Mouse (Mus musculus) CH12.LX (cell line): ENCODE results near the gene Gm10320. TPM values are rescaled to one million over a fixed set of nuclear protein-coding genes. Genes with fewer than 3 reads are reported as not detected.

ENCODE experiments used
- DNase-seq: peaks from one replicate; pipeline ENCODE4 v3.0.0-alpha.2; 2013; ENCODE audit errors: extremely low read depth
- H3K27ac ChIP-seq: 2 replicates; pipeline ENCODE4 v1.5.1; 2012; ENCODE audit warnings: low read depth, mild to moderate bottlenecking, control low read depth, moderate library complexity; ENCODE audit not compliant: insufficient read depth
- H3K27me3 ChIP-seq: replicated peaks from 2 replicates; pipeline ENCODE3; 2012; ENCODE audit warnings: inconsistent platforms
- H3K36me3 ChIP-seq, 2 experiments: replicated peaks in 1 of 2; 2 replicates each; pipeline versions ENCODE3 to v1.6.1; 2012; ENCODE audit warnings: inconsistent platforms in 1 of 2, low read length in 1 of 2, mild to moderate bottlenecking in 1 of 2, mixed read lengths in 1 of 2, moderate library complexity in 1 of 2; ENCODE audit not compliant: control insufficient read depth in 1 of 2, insufficient read depth in 1 of 2
- H3K4me1 ChIP-seq, 2 experiments: 2 replicates each; pipeline ENCODE4 v1.6.1; 2012; ENCODE audit warnings: inconsistent platforms in 1 of 2, moderate library complexity in 1 of 2; ENCODE audit not compliant: insufficient read depth in 2 of 2, control insufficient read depth in 1 of 2
- H3K4me2 ChIP-seq: 2 replicates; pipeline ENCODE4 v1.6.1; 2012; ENCODE audit warnings: low read depth, mild to moderate bottlenecking, control low read depth; ENCODE audit not compliant: poor library complexity, insufficient read depth, severe bottlenecking
- H3K4me3 ChIP-seq, 3 experiments: fragments of 150-350 bp in 1 of 3; sonication (generic) in 1 of 3; replicated peaks in 1 of 3; 2 replicates each; pipeline versions ENCODE3 to v1.5.1; 2011 to 2012; ENCODE audit warnings: low read depth in 2 of 3, low read length in 2 of 3, mild to moderate bottlenecking in 2 of 3, moderate library complexity in 2 of 3, control low read depth in 1 of 3, improper control_type of control experiment in 1 of 3, inconsistent platforms in 1 of 3, mixed read lengths in 1 of 3; ENCODE audit not compliant: poor library complexity in 1 of 3
- H3K79me2 ChIP-seq: replicated peaks from 2 replicates; pipeline ENCODE4 v1.6.1; 2012; ENCODE audit warnings: mild to moderate bottlenecking, moderate library complexity; ENCODE audit not compliant: control insufficient read depth, poor library complexity, insufficient read depth, severe bottlenecking; ENCODE audit errors: extremely low read depth
- H3K9ac ChIP-seq: 2 replicates; pipeline ENCODE4 v1.6.1; 2012; ENCODE audit warnings: low read depth, mild to moderate bottlenecking, control low read depth, moderate library complexity; ENCODE audit not compliant: insufficient read depth
- H3K9me3 ChIP-seq: replicated peaks from 2 replicates; pipeline ENCODE3; 2012; ENCODE audit warnings: low read length, inconsistent platforms, mixed read lengths
- E2F4 ChIP-seq: IDR thresholded peaks from 2 replicates; pipeline ENCODE4 v1.6.1; 2011; ENCODE audit warnings: low read depth, low read length, improper control_type of control experiment; ENCODE audit not compliant: insufficient replicate concordance
- ELF1 ChIP-seq: IDR thresholded peaks from 2 replicates; pipeline ENCODE4 v1.6.1; 2014; ENCODE audit warnings: low read depth, mild to moderate bottlenecking, inconsistent platforms, low read length, improper control_type of control experiment
- HCFC1 ChIP-seq: IDR thresholded peaks from 2 replicates; pipeline ENCODE4 v1.6.1; 2012; ENCODE audit warnings: low read depth, mild to moderate bottlenecking, inconsistent platforms, low read length, improper control_type of control experiment
- JUN ChIP-seq: IDR thresholded peaks from 2 replicates; pipeline ENCODE4 v1.6.1; 2011; ENCODE audit warnings: low read depth, mild to moderate bottlenecking, low read length, improper control_type of control experiment, moderate library complexity; ENCODE audit not compliant: insufficient read depth
- MAFK ChIP-seq: IDR thresholded peaks from 2 replicates; pipeline ENCODE4 v1.6.1; 2011; ENCODE audit warnings: low read length, improper control_type of control experiment; ENCODE audit not compliant: insufficient replicate concordance
- MAX ChIP-seq: IDR thresholded peaks from 2 replicates; pipeline ENCODE4 v1.6.1; 2011; ENCODE audit warnings: low read length, improper control_type of control experiment
- MAZ ChIP-seq: IDR thresholded peaks from 2 replicates; pipeline ENCODE4 v1.6.1; 2012; ENCODE audit warnings: low read depth, mild to moderate bottlenecking, inconsistent platforms, low read length, improper control_type of control experiment, moderate library complexity
- MEF2A ChIP-seq: IDR thresholded peaks from 2 replicates; pipeline ENCODE4 v1.6.1; 2014; ENCODE audit warnings: low read depth, mild to moderate bottlenecking, inconsistent platforms, low read length, improper control_type of control experiment, borderline replicate concordance
- MXI1 ChIP-seq: IDR thresholded peaks from 2 replicates; pipeline ENCODE4 v1.6.1; 2011; ENCODE audit warnings: mild to moderate bottlenecking, low read depth, low read length, improper control_type of control experiment
- MYC ChIP-seq: IDR thresholded peaks from 2 replicates; pipeline ENCODE4 v1.6.1; 2011; ENCODE audit warnings: low read depth, mild to moderate bottlenecking, improper control_type of control experiment, low read length
- PAX5 ChIP-seq: IDR thresholded peaks from 2 replicates; pipeline ENCODE4 v1.6.1; 2012; ENCODE audit warnings: low read length, inconsistent platforms, mixed read lengths
- POLR2AphosphoS2 ChIP-seq: IDR thresholded peaks from 2 replicates; pipeline ENCODE4 v1.6.1; 2011; ENCODE audit warnings: low read depth, low read length, improper control_type of control experiment
- RAD21 ChIP-seq: IDR thresholded peaks from 2 replicates; pipeline ENCODE4 v1.6.1; 2011; ENCODE audit warnings: low read depth, mild to moderate bottlenecking, low read length, improper control_type of control experiment, moderate library complexity
- RCOR1 ChIP-seq: conservative IDR thresholded peaks from 2 replicates; pipeline ENCODE4 v1.6.1; 2012; ENCODE audit warnings: low read depth, mild to moderate bottlenecking, inconsistent platforms, low read length, improper control_type of control experiment
- SIN3A ChIP-seq: IDR thresholded peaks from 2 replicates; pipeline ENCODE4 v1.6.1; 2012; ENCODE audit warnings: low read length, improper control_type of control experiment, inconsistent platforms
- TCF12 ChIP-seq: IDR thresholded peaks from 2 replicates; pipeline ENCODE4 v1.6.1; 2014; ENCODE audit warnings: low read depth, mild to moderate bottlenecking, inconsistent platforms, low read length, improper control_type of control experiment
- USF1 ChIP-seq: IDR thresholded peaks from 2 replicates; pipeline ENCODE4 v1.6.1; 2014; ENCODE audit warnings: low read depth, mild to moderate bottlenecking, inconsistent platforms, low read length, improper control_type of control experiment
- ZNF384 ChIP-seq: IDR thresholded peaks from 2 replicates; pipeline ENCODE4 v1.6.1; 2012; ENCODE audit warnings: low read depth, low read length, improper control_type of control experiment, inconsistent platforms
- dilution Hi-C: fragments of 300-500 bp; cut with MboI; formaldehyde crosslinking; loops from 2 replicates; pipeline ENCODE4 v1.14.3; 2020; ENCODE audit warnings: low sequenced_read_pairs; ENCODE audit not compliant: extremely low pct_unique_long_range_greater_than_20kb, extremely low pct_ligation_motif_present
- in situ Hi-C: fragments of 300-500 bp; cut with MboI; formaldehyde crosslinking; loops from 3 replicates; pipeline ENCODE4 v1.14.3; 2019; ENCODE audit warnings: low sequenced_read_pairs, low pct_ligation_motif_present, low pct_unique_long_range_greater_than_20kb, mixed read lengths
- polyA plus RNA-seq: library from polyadenylated mRNA; unstranded; fragments of >175 nt; gene quantifications from 2 replicates; pipeline ENCODE4 v1.2.1, GENCODE M21; 2012; ENCODE audit warnings: low read depth; ENCODE audit not compliant: insufficient read length
- total RNA-seq, 2 experiments: library from RNA; depleted of rRNA; stranded (reverse); fragments of 300-350 nt in 1 of 2; fragments of >200 nt in 1 of 2; gene quantifications; 2 replicates each; pipeline ENCODE4 v1.2.3; 2012 to 2014

Gene Gm10320
- total and polyA plus RNA-seq, 3 experiments: 1.8 to 13.4 (median 8.0) TPM

DNA sequence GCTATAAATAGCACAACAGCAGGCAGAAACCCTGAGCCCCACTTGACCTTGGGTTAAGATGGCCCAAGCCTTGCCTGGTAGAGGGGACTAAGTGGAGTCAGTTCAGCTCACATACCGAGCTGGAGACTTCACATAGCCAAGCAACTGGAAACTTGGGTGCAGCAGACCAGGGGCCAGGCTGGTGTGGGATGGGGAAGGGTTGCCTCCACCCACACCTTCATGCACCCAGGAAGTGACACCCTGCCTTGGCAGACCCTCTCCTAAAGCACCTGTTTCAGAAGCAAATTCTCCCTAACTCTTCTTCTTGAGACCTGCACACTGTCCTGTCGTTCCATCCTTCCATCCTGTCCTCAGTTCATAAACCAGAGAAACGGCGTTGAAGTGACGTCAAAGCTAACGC, 5.1 kb downstream of the Gm10320 start:
- DNase-seq: no peak
- Histone ChIP-seq H3K36me3 (no peaks in the 10 kb centered on the region), H3K9me3 (no peaks in the 10 kb centered on the region), H3K4me3 (no peak overlapping the region), H3K9ac (no peak overlapping the region), H3K4me2 (no peak overlapping the region), H3K4me1 (peaks cover 0 to 3% of the 10 kb centered on the region in 2 experiments; a peak in 1 of 4 replicates), H3K27me3 (no peaks in the 10 kb centered on the region), H3K27ac (no peak overlapping the region), H3K79me2 (no peaks in the 10 kb centered on the region)
- dilution Hi-C loops: no loop called here
- in situ Hi-C loops: no loop called here
- no peak for TF ChIP-seq SIN3A
- no peak for TF ChIP-seq PAX5
- TF ChIP-seq MYC: no peak
- no peak for TF ChIP-seq ELF1
- no peak for TF ChIP-seq RCOR1
- no peak for TF ChIP-seq ZNF384
- no peak for TF ChIP-seq MXI1
- no peak for TF ChIP-seq MAZ

- Histone ChIP-seq H3K4me2 (no peak overlapping the region), H3K79me2 (no peaks in the 10 kb centered on the region), H3K4me3 (no peak overlapping the region), H3K36me3 (no peaks in the 10 kb centered on the region), H3K4me1 (peaks cover 0 to 3% of the 10 kb centered on the region in 2 experiments; a peak in 1 of 4 replicates), H3K9ac (no peak overlapping the region), H3K27me3 (no peaks in the 10 kb centered on the region), H3K9me3 (no peaks in the 10 kb centered on the region), H3K27ac (no peak overlapping the region)
- in situ Hi-C loops (no loop called here), dilution Hi-C loops (no loop called here)
- no peak for TF ChIP-seq MXI1
- TF ChIP-seq MAX: no peak
- no peak for TF ChIP-seq RAD21
- no peak for TF ChIP-seq MEF2A
- TF ChIP-seq POLR2AphosphoS2: no peak
- no peak for TF ChIP-seq MAFK
- TF ChIP-seq TCF12: no peak
- no peak for DNase-seq
Observed at GRCm38 (mm10) chr13:98486161-98486560, 5.6 kb downstream of the Gm10320 start.

DNA sequence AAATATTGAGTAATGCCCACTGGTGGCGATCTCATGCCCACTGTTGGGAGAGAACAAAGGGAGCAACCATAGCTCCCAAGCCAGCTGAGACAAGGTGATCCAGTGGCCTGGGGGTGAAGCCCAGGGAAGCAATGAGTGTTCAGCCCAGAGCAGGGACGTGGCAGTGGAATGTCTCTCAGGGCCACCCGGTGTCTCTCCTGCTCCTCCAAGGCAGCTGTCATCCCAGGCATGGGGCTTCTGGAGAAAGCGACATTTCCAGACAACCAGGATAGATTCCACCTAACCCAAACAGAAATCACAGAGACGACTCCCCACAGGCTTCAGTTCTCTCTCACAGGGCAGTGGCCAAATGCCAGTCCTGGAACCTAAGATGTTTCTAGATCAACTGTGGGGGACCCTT, 6.4 kb downstream of the Gm10320 start:
- dilution Hi-C loops: no loop called here
- TF ChIP-seq MEF2A: no peak
- no peak for TF ChIP-seq JUN
- no peak for TF ChIP-seq SIN3A
- TF ChIP-seq USF1: no peak
- no peak for TF ChIP-seq E2F4
- TF ChIP-seq HCFC1: no peak

More for the DNA sequence above, 6.4 kb downstream of the Gm10320 start:
- H3K9me3 ChIP-seq: no peaks in the 10 kb centered on the region
- H3K4me3 ChIP-seq: no peak overlapping the region
- H3K27ac ChIP-seq: no peak overlapping the region
- H3K9ac ChIP-seq: no peak overlapping the region
- no peaks in the 10 kb centered on the region for H3K27me3 ChIP-seq
- no peak overlapping the region for H3K4me2 ChIP-seq
- H3K36me3 ChIP-seq: no peaks in the 10 kb centered on the region
- H3K4me1 ChIP-seq: peaks cover 0 to 3% of the 10 kb centered on the region in 2 experiments; a peak in 1 of 4 replicates
- H3K79me2 ChIP-seq: no peaks in the 10 kb centered on the region
- no peak for DNase-seq
- in situ Hi-C loops: no loop called here
